Mouse (Mus musculus): ENCODE measurements around the gene Tnni2. TPM values are rescaled to one million over a fixed set of nuclear protein-coding genes. Genes with fewer than 3 reads are reported as not detected.

Tnni2 gene
- total RNA-seq, 1 experiment: 3.7 TPM

- Histone ChIP-seq H3K9me3 (ENCODE audit: control insufficient read depth, insufficient read depth, low read depth, low read length) (no peaks in the 10 kb centered on the region), H3K4me3 (ENCODE audit: insufficient read depth in 1 of 2, low read depth in 1 of 2, low read length in 2 of 2, poor library complexity in 1 of 2, severe bottlenecking in 1 of 2) (no peak overlapping the region), H3K4me1 (ENCODE audit: control insufficient read depth in 2 of 2, insufficient read depth in 2 of 2, low read length in 2 of 2, poor library complexity in 1 of 2) (peaks cover 2 to 10% of the 10 kb centered on the region in 2 experiments; a peak in 2 of 4 replicates), H3K9ac (ENCODE audit: insufficient read depth, low read depth, low read length, poor library complexity, severe bottlenecking) (no peak overlapping the region), H3K27ac (ENCODE audit: insufficient read depth, low read depth, low read length, poor library complexity, severe bottlenecking) (no peak overlapping the region), H3K36me3 (ENCODE audit: control insufficient read depth, insufficient read depth, low read length, poor library complexity, severe bottlenecking) (no peaks in the 10 kb centered on the region)
- no peak for DNase-seq (ENCODE audit: low read depth, low spot score)
- in situ Hi-C loops (cut with MboI; ENCODE audit: low sequenced_read_pairs in 2 of 2, unreplicated experiment in 2 of 2): no loop called here
- no peak for TF ChIP-seq ZNF384 (IDR thresholded peaks at IDR 0.05; ENCODE audit: low read depth, low read length)
- no peak for TF ChIP-seq CHD2 (IDR thresholded peaks at IDR 0.05; ENCODE audit: low read depth, low read length)
- TF ChIP-seq ZC3H11A (IDR thresholded peaks at IDR 0.05; ENCODE audit: borderline replicate concordance, low read depth, low read length): no peak
- TF ChIP-seq MAFK (IDR thresholded peaks at IDR 0.05; ENCODE audit: insufficient read depth, low read depth, low read length): no peak
- no peak for TF ChIP-seq HCFC1 (IDR thresholded peaks at IDR 0.05; ENCODE audit: borderline replicate concordance, insufficient read depth, low read length)
Observed at GRCm38 (mm10) chr7:142482256-142482609, 40.6 kb downstream of the Tnni2 start.

GRCm38 (mm10) chr7:142483136-142483535 is 41.5 kb downstream of the Tnni2 start:
- H3K9ac ChIP-seq (ENCODE audit: insufficient read depth, low read depth, low read length, poor library complexity, severe bottlenecking): no peak overlapping the region
- no peak overlapping the region for H3K27ac ChIP-seq (ENCODE audit: insufficient read depth, low read depth, low read length, poor library complexity, severe bottlenecking)
- no peak for TF ChIP-seq CHD2 (IDR thresholded peaks at IDR 0.05; ENCODE audit: low read depth, low read length)
- TF ChIP-seq MAFK (IDR thresholded peaks at IDR 0.05; ENCODE audit: insufficient read depth, low read depth, low read length): no peak
- TF ChIP-seq ZC3H11A (IDR thresholded peaks at IDR 0.05; ENCODE audit: borderline replicate concordance, low read depth, low read length): no peak
- TF ChIP-seq HCFC1 (IDR thresholded peaks at IDR 0.05; ENCODE audit: borderline replicate concordance, insufficient read depth, low read length): no peak
- no peak for TF ChIP-seq ZNF384 (IDR thresholded peaks at IDR 0.05; ENCODE audit: low read depth, low read length)
- no peaks in the 10 kb centered on the region for H3K9me3 ChIP-seq (ENCODE audit: control insufficient read depth, insufficient read depth, low read depth, low read length)
- in situ Hi-C loops (cut with MboI; ENCODE audit: low sequenced_read_pairs in 2 of 2, unreplicated experiment in 2 of 2): no loop called here
- peaks cover 2 to 15% of the 10 kb centered on the region in 2 experiments; a peak in 2 of 4 replicates for H3K4me1 ChIP-seq (ENCODE audit: control insufficient read depth in 2 of 2, insufficient read depth in 2 of 2, low read length in 2 of 2, poor library complexity in 1 of 2)
- DNase-seq (ENCODE audit: low read depth, low spot score): no peak
- H3K36me3 ChIP-seq (ENCODE audit: control insufficient read depth, insufficient read depth, low read length, poor library complexity, severe bottlenecking): no peaks in the 10 kb centered on the region
- H3K4me3 ChIP-seq (ENCODE audit: insufficient read depth in 1 of 2, low read depth in 1 of 2, low read length in 2 of 2, poor library complexity in 1 of 2, severe bottlenecking in 1 of 2): no peak overlapping the region

GRCm38 (mm10) chr7:142484780-142485179 is 43.2 kb downstream of the Tnni2 start:
- in situ Hi-C loops (cut with MboI; ENCODE audit: low sequenced_read_pairs in 2 of 2, unreplicated experiment in 2 of 2): no loop called here
- H3K4me1 ChIP-seq (ENCODE audit: control insufficient read depth in 2 of 2, insufficient read depth in 2 of 2, low read length in 2 of 2, poor library complexity in 1 of 2): peaks cover 2 to 15% of the 10 kb centered on the region in 2 experiments; a peak in 2 of 4 replicates
- H3K9me3 ChIP-seq (ENCODE audit: control insufficient read depth, insufficient read depth, low read depth, low read length): no peaks in the 10 kb centered on the region

GRCm38 (mm10) chr7:142486751-142487162 is 45.1 kb downstream of the Tnni2 start:
- Histone ChIP-seq H3K9ac (ENCODE audit: insufficient read depth, low read depth, low read length, poor library complexity, severe bottlenecking) (no peak overlapping the region), H3K4me1 (ENCODE audit: control insufficient read depth in 2 of 2, insufficient read depth in 2 of 2, low read length in 2 of 2, poor library complexity in 1 of 2) (peaks cover 2 to 15% of the 10 kb centered on the region in 2 experiments; a peak in 2 of 4 replicates), H3K27ac (ENCODE audit: insufficient read depth, low read depth, low read length, poor library complexity, severe bottlenecking) (no peak overlapping the region), H3K36me3 (ENCODE audit: control insufficient read depth, insufficient read depth, low read length, poor library complexity, severe bottlenecking) (no peaks in the 10 kb centered on the region), H3K4me3 (ENCODE audit: insufficient read depth in 1 of 2, low read depth in 1 of 2, low read length in 2 of 2, poor library complexity in 1 of 2, severe bottlenecking in 1 of 2) (no peak overlapping the region), H3K9me3 (ENCODE audit: control insufficient read depth, insufficient read depth, low read depth, low read length) (no peaks in the 10 kb centered on the region)
- no peak for DNase-seq (ENCODE audit: low read depth, low spot score)
- TF ChIP-seq ZC3H11A (IDR thresholded peaks at IDR 0.05; ENCODE audit: borderline replicate concordance, low read depth, low read length): no peak
- TF ChIP-seq CHD2 (IDR thresholded peaks at IDR 0.05; ENCODE audit: low read depth, low read length): no peak
- TF ChIP-seq HCFC1 (IDR thresholded peaks at IDR 0.05; ENCODE audit: borderline replicate concordance, insufficient read depth, low read length): no peak
- TF ChIP-seq MAFK (IDR thresholded peaks at IDR 0.05; ENCODE audit: insufficient read depth, low read depth, low read length): no peak
- TF ChIP-seq ZNF384 (IDR thresholded peaks at IDR 0.05; ENCODE audit: low read depth, low read length): no peak
- in situ Hi-C loops (cut with MboI; ENCODE audit: low sequenced_read_pairs in 2 of 2, unreplicated experiment in 2 of 2): no loop called here

More at GRCm38 (mm10) chr7:142484780-142485179, 43.2 kb downstream of the Tnni2 start:
- H3K4me3 ChIP-seq (ENCODE audit: insufficient read depth in 1 of 2, low read depth in 1 of 2, low read length in 2 of 2, poor library complexity in 1 of 2, severe bottlenecking in 1 of 2): no peak overlapping the region
- no peak overlapping the region for H3K27ac ChIP-seq (ENCODE audit: insufficient read depth, low read depth, low read length, poor library complexity, severe bottlenecking)
- TF ChIP-seq CHD2 (IDR thresholded peaks at IDR 0.05; ENCODE audit: low read depth, low read length) (no peak), MAFK (IDR thresholded peaks at IDR 0.05; ENCODE audit: insufficient read depth, low read depth, low read length) (no peak)
- H3K36me3 ChIP-seq (ENCODE audit: control insufficient read depth, insufficient read depth, low read length, poor library complexity, severe bottlenecking): no peaks in the 10 kb centered on the region
- no peak overlapping the region for H3K9ac ChIP-seq (ENCODE audit: insufficient read depth, low read depth, low read length, poor library complexity, severe bottlenecking)
- DNase-seq (ENCODE audit: low read depth, low spot score): no peak

GRCm38 (mm10) chr7:142487341-142487859 is 45.8 kb downstream of the Tnni2 start:
- Histone ChIP-seq H3K36me3 (ENCODE audit: control insufficient read depth, insufficient read depth, low read length, poor library complexity, severe bottlenecking) (no peaks in the 10 kb centered on the region), H3K4me1 (ENCODE audit: control insufficient read depth in 2 of 2, insufficient read depth in 2 of 2, low read length in 2 of 2, poor library complexity in 1 of 2) (peaks cover 2 to 9% of the 10 kb centered on the region in 2 experiments; a peak in 2 of 4 replicates), H3K9me3 (ENCODE audit: control insufficient read depth, insufficient read depth, low read depth, low read length) (no peaks in the 10 kb centered on the region), H3K4me3 (ENCODE audit: insufficient read depth in 1 of 2, low read depth in 1 of 2, low read length in 2 of 2, poor library complexity in 1 of 2, severe bottlenecking in 1 of 2) (no peak overlapping the region), H3K9ac (ENCODE audit: insufficient read depth, low read depth, low read length, poor library complexity, severe bottlenecking) (no peak overlapping the region), H3K27ac (ENCODE audit: insufficient read depth, low read depth, low read length, poor library complexity, severe bottlenecking) (no peak overlapping the region)
- in situ Hi-C loops (cut with MboI; ENCODE audit: low sequenced_read_pairs in 2 of 2, unreplicated experiment in 2 of 2): no loop called here
- TF ChIP-seq HCFC1 (IDR thresholded peaks at IDR 0.05; ENCODE audit: borderline replicate concordance, insufficient read depth, low read length) (no peak), ZNF384 (IDR thresholded peaks at IDR 0.05; ENCODE audit: low read depth, low read length) (no peak), MAFK (IDR thresholded peaks at IDR 0.05; ENCODE audit: insufficient read depth, low read depth, low read length) (no peak), ZC3H11A (IDR thresholded peaks at IDR 0.05; ENCODE audit: borderline replicate concordance, low read depth, low read length) (0 out of 2 replicates have a peak, but pooled peaks have one; percentile 14), CHD2 (IDR thresholded peaks at IDR 0.05; ENCODE audit: low read depth, low read length) (no peak)
- DNase-seq (ENCODE audit: low read depth, low spot score): no peak
